Mouse (Mus musculus): ENCODE results near the gene Foxp4.

- no peak for TF ChIP-seq CTCF (IDR thresholded peaks at IDR 0.05; ENCODE audit: control insufficient read depth, insufficient read depth, insufficient read length)
- no peak for TF ChIP-seq MYOG (IDR thresholded peaks at IDR 0.05; ENCODE audit: control insufficient read depth, extremely low read depth, insufficient read length)
Observed at GRCm38 (mm10) chr17:47854908-47855307, 69.5 kb downstream of the Foxp4 start.

Measured in C2C12 (cell line).